Mouse (Mus musculus) hindbrain, embryonic 14.5 days (tissue): ENCODE results near the gene Prkca. TPM values are rescaled to one million over a fixed set of nuclear protein-coding genes. Genes with fewer than 3 reads are reported as not detected.

Source experiments
- ATAC-seq: fragments of 200-750 bp; cut with Nextera tagmentation; 2 replicates; pipeline ENCODE4 v1.8.0; 2017; ENCODE audit warnings: moderate number of reproducible peaks, mild to moderate bottlenecking, moderate TSS enrichment, moderate library complexity; ENCODE audit not compliant: low FRiP score
- DNase-seq: peaks from one replicate; pipeline ENCODE4 v3.0.0-alpha.2; 2015; ENCODE audit warnings: low spot score
- H3K27ac ChIP-seq: fragments of 300-500 bp; sonication (generic); 2 replicates; pipeline ENCODE4 v1.5.1; 2014; ENCODE audit warnings: mild to moderate bottlenecking, moderate library complexity
- H3K27me3 ChIP-seq: fragments of 300-500 bp; sonication (generic); 2 replicates; pipeline ENCODE4 v1.6.1; 2014; ENCODE audit warnings: mild to moderate bottlenecking, low read length, mixed read lengths; ENCODE audit not compliant: control insufficient read depth, insufficient read depth
- H3K36me3 ChIP-seq: fragments of 300-500 bp; sonication (generic); replicated peaks from 2 replicates; pipeline ENCODE4 v1.6.1; 2014; ENCODE audit not compliant: control insufficient read depth, insufficient read depth
- H3K4me1 ChIP-seq: fragments of 300-500 bp; sonication (generic); replicated peaks from 2 replicates; pipeline ENCODE4 v1.6.1; 2014; ENCODE audit warnings: antibody characterized with exemption, low read length, mixed read lengths; ENCODE audit not compliant: control insufficient read depth, insufficient read depth
- H3K4me2 ChIP-seq: fragments of 300-500 bp; sonication (generic); replicated peaks from 2 replicates; pipeline ENCODE4 v1.6.1; 2014; ENCODE audit warnings: mild to moderate bottlenecking, moderate library complexity
- H3K4me3 ChIP-seq: fragments of 300-500 bp; sonication (generic); replicated peaks from 2 replicates; pipeline ENCODE4 v1.5.1; 2014; ENCODE audit warnings: mild to moderate bottlenecking, low read length
- H3K9ac ChIP-seq: fragments of 300-500 bp; sonication (generic); 2 replicates; pipeline ENCODE4 v1.6.1; 2014
- H3K9me3 ChIP-seq: fragments of 300-500 bp; sonication (generic); 2 replicates; pipeline ENCODE4 v1.6.1; 2016; ENCODE audit warnings: low read length; ENCODE audit not compliant: control insufficient read depth
- WGBS: fragments of 180-500 bp; shearing (Covaris S2); extraction: QIAGEN DNeasy Blood & Tissue Kit; methylation state at CpG from one replicate; pipeline ENCODE4 v1.1.7; 2014; 5-methylcytosine and 5-hydroxymethylcytosine counted together
- microRNA-seq: library from miRNA; unstranded; fragments of <30 nt; microRNA quantifications from one replicate; pipeline ENCODE4, GENCODE M21; 2016
- polyA plus RNA-seq: library from polyadenylated mRNA; unstranded; fragments of >200 nt; fragmentation: Nextera tagmentation; extraction: Ambion mirVana; gene quantifications from 2 replicates; pipeline ENCODE4 v1.2.1, GENCODE M21; 2014

Gene Prkca
- polyA plus RNA-seq, 1 experiment from 2014 or later: 9.1 TPM

DNA sequence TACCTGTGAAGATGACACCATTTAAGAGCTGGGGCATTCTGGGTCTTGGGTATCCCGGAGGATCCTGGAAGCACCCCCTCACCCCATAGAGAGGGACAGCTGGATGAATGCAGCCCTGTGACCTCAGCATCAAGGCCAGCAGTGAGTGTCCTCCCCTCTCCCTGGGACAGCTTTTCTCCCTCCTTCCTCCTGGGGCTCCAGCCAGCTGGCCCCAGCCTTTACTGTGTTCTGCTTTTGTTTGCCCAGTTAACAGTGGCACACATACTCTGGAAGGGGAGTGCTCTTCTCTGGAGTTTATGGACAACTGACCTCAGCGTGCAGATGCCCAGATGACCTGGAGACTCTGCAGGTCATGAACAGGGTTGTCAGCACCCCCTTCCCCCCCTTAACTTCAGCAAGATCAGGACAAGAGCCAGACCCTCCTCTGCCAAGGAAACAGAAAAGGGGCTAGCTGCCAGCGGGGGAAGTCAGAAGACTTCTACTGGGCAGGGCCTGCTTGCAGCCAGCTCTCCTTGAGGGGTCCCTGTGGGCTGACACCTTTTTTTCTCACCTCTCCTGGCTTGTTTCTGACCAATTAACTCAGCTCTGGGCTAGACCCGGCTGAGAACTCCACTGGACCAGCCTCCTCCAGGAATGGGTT, 439.6 kb downstream of the Prkca start:
- ATAC-seq: no peak
- H3K9ac ChIP-seq: no peak overlapping the region
- 42% methylated on average over 4 of the region's 4 CpGs for WGBS
- H3K36me3 ChIP-seq: no peaks in the 10 kb centered on the region
- no peaks in the 10 kb centered on the region for H3K27me3 ChIP-seq
- no peak overlapping the region for H3K4me3 ChIP-seq
- no peaks in the 10 kb centered on the region for H3K9me3 ChIP-seq
- no peak overlapping the region for H3K4me2 ChIP-seq
- H3K4me1 ChIP-seq: peaks cover 14% of the 10 kb centered on the region
- H3K27ac ChIP-seq: no peak overlapping the region
- DNase-seq: no peak

DNA sequence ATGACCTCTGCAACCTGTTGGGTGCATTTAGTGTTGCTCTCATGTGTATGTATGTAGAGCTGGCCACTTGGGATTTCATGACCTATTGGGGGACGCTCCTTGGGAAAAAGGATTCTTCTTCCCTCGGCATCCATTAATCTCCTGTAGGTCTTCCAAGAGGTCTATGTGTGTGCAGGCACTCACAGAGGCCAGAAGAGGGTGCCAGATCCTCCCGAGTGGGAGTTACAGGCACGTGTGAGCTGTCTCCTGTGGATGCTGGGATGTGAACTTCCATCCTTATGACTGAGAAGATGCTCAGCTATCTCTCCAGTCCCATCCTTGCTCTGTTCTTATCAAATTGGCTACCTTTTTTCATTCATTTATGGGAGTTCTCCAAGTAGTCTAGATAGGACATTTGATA, 443.3 kb downstream of the Prkca start:
- no peak for DNase-seq

DNA sequence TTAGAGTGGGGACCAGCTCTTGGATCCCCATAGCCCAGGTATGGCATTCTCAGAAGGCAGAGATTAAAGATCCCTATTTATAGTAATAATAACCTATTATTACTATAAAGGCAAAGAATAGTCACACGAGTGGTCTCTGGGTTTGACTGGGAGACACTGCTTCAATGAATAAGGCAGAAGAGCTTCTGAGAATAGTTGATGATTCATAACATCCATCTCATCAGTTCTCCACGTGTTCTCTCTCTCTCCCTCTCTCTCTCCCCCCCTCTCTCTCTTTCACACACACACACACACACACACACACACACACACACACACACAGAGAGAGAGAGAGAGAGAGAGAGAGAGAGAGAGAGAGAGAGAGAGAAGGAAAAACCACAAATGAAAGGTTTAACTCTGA, 445.0 kb downstream of the Prkca start:
- Histone ChIP-seq H3K4me2 (no peak overlapping the region), H3K27me3 (no peaks in the 10 kb centered on the region), H3K9me3 (no peaks in the 10 kb centered on the region), H3K36me3 (no peaks in the 10 kb centered on the region), H3K4me1 (no peaks in the 10 kb centered on the region), H3K27ac (no peak overlapping the region), H3K4me3 (no peak overlapping the region), H3K9ac (no peak overlapping the region)
- ATAC-seq (no peak), DNase-seq (no peak)
- WGBS: 54% methylated on average over 2 of the region's 2 CpGs

More for the DNA sequence above, 443.3 kb downstream of the Prkca start:
- peaks cover 12% of the 10 kb centered on the region for H3K4me1 ChIP-seq
- no peak for ATAC-seq
- H3K27ac ChIP-seq: no peak overlapping the region
- H3K9me3 ChIP-seq: no peaks in the 10 kb centered on the region
- H3K4me3 ChIP-seq: no peak overlapping the region
- WGBS: 43% methylated on average over 4 of the region's 4 CpGs
- H3K4me2 ChIP-seq: no peak overlapping the region
- no peak overlapping the region for H3K9ac ChIP-seq
- no peaks in the 10 kb centered on the region for H3K27me3 ChIP-seq
- H3K36me3 ChIP-seq: no peaks in the 10 kb centered on the region

- ATAC-seq (no peak), DNase-seq (no peak)
- no peaks in the 10 kb centered on the region for H3K27me3 ChIP-seq
- H3K36me3 ChIP-seq: no peaks in the 10 kb centered on the region
- no peak overlapping the region for H3K4me3 ChIP-seq
- no peak overlapping the region for H3K27ac ChIP-seq
- no peak overlapping the region for H3K9ac ChIP-seq
- 74% methylated on average over 4 of the region's 4 CpGs for WGBS
- H3K4me2 ChIP-seq: no peak overlapping the region
- no peaks in the 10 kb centered on the region for H3K9me3 ChIP-seq
- no peaks in the 10 kb centered on the region for H3K4me1 ChIP-seq
Observed at GRCm38 (mm10) chr11:107895635-107896034, 448.1 kb downstream of the Prkca start.

- DNase-seq (no peak), ATAC-seq (no peak)
- H3K27me3 ChIP-seq: no peaks in the 10 kb centered on the region
- no peak overlapping the region for H3K27ac ChIP-seq
- H3K4me2 ChIP-seq: no peak overlapping the region
- H3K9me3 ChIP-seq: no peaks in the 10 kb centered on the region
- H3K36me3 ChIP-seq: no peaks in the 10 kb centered on the region
- H3K4me1 ChIP-seq: no peaks in the 10 kb centered on the region
- no peak overlapping the region for H3K4me3 ChIP-seq
- WGBS: 86% methylated on average over 3 of the region's 3 CpGs
- H3K9ac ChIP-seq: no peak overlapping the region
Observed at GRCm38 (mm10) chr11:107891377-107891776, 452.4 kb downstream of the Prkca start.

GRCm38 (mm10) chr11:107887342-107887741, 456.4 kb downstream of the Prkca start:
- H3K4me1 ChIP-seq: no peaks in the 10 kb centered on the region
- WGBS: 81% methylated on average over 6 of the region's 6 CpGs
- H3K9me3 ChIP-seq: no peaks in the 10 kb centered on the region
- H3K27me3 ChIP-seq: no peaks in the 10 kb centered on the region
- no peak overlapping the region for H3K9ac ChIP-seq
- H3K4me3 ChIP-seq: no peak overlapping the region
- no peak overlapping the region for H3K4me2 ChIP-seq
- no peak for ATAC-seq
- no peaks in the 10 kb centered on the region for H3K36me3 ChIP-seq
- no peak overlapping the region for H3K27ac ChIP-seq
- no peak for DNase-seq

Small RNA genes lying within 50 kb of the gene (microRNA-seq; reads per million reads assigned to microRNA genes)
- gene Mir7223: not detected

Other genes starting within 250 kb of the Prkca start
- gene Apoh, start 574 bp downstream of the Prkca start, polyA plus RNA-seq: 0.59 TPM in 1 of 2 replicates, not detected in the other
- gene Cep112, start 81.3 kb upstream of the Prkca start, polyA plus RNA-seq: 9.6 and 11.4 TPM in 2 replicates